Mouse (Mus musculus): ENCODE measurements at regions not wholly inside any gene's neighbourhood (a gene's known extent, or its start where the extent isn't known, plus 50 kb on each side); places are given as distances from the start of the nearest gene placed in this dataset.
A peak's percentile ranks its signal among the peaks of the same experiment; 100 is the strongest.

GRCm38 (mm10) chr2:123364204-123364603 lies 599.2 kb downstream of the Sqor start:
- Histone ChIP-seq H3K79me2 (replicated peaks; ENCODE audit: control insufficient read depth, extremely low read depth, insufficient read depth, poor library complexity, severe bottlenecking) (no peaks in the 10 kb centered on the region), H3K9me3 (replicated peaks; ENCODE audit: low read length) (peaks cover 15% of the 10 kb centered on the region), H3K4me2 (ENCODE audit: insufficient read depth, low read depth, poor library complexity, severe bottlenecking) (no peak overlapping the region), H3K9ac (ENCODE audit: insufficient read depth, low read depth) (no peak overlapping the region), H3K36me3 (replicated peaks in 1 of 2; ENCODE audit: control insufficient read depth in 1 of 2, insufficient read depth in 1 of 2, low read length in 1 of 2) (no peaks in the 10 kb centered on the region), H3K27me3 (replicated peaks) (no peaks in the 10 kb centered on the region), H3K4me3 (replicated peaks in 1 of 3; ENCODE audit: low read depth in 2 of 3, low read length in 2 of 3, poor library complexity in 1 of 3) (no peak overlapping the region), H3K4me1 (ENCODE audit: control insufficient read depth in 1 of 2, insufficient read depth in 2 of 2) (no peaks in the 10 kb centered on the region), H3K27ac (ENCODE audit: insufficient read depth, low read depth) (no peak overlapping the region)
- peak; percentile 2 for DNase-seq (ENCODE audit: extremely low read depth)
- TF ChIP-seq IRF4 (IDR thresholded peaks at IDR 0.05; ENCODE audit: low read depth, low read length) (no peak), JUND (conservative IDR thresholded peaks at IDR 0.05; ENCODE audit: low read depth, low read length) (no peak), EP300 (IDR thresholded peaks at IDR 0.05; ENCODE audit: low read length) (no peak), PAX5 (IDR thresholded peaks at IDR 0.05; ENCODE audit: low read length) (no peak), ETS1 (conservative IDR thresholded peaks at IDR 0.05; ENCODE audit: low read depth, low read length) (no peak), CTCF (conservative IDR thresholded peaks at IDR 0.05 in 1 of 2, IDR thresholded peaks at IDR 0.05 in 1 of 2; ENCODE audit: low read depth in 2 of 2, low read length in 2 of 2) (no peak)
- dilution Hi-C loops (cut with MboI; ENCODE audit: extremely low pct_ligation_motif_present, extremely low pct_unique_long_range_greater_than_20kb, low sequenced_read_pairs) (no loop called here), in situ Hi-C loops (cut with MboI; ENCODE audit: low pct_ligation_motif_present, low pct_unique_long_range_greater_than_20kb, low sequenced_read_pairs) (no loop called here)

GRCm38 (mm10) chr2:123366571-123366970 lies 601.5 kb downstream of the Sqor start:
- Histone ChIP-seq H3K27me3 (replicated peaks) (no peaks in the 10 kb centered on the region), H3K4me3 (replicated peaks in 1 of 3; ENCODE audit: low read depth in 2 of 3, low read length in 2 of 3, poor library complexity in 1 of 3) (no peak overlapping the region), H3K79me2 (replicated peaks; ENCODE audit: control insufficient read depth, extremely low read depth, insufficient read depth, poor library complexity, severe bottlenecking) (no peaks in the 10 kb centered on the region), H3K9ac (ENCODE audit: insufficient read depth, low read depth) (no peak overlapping the region), H3K4me2 (ENCODE audit: insufficient read depth, low read depth, poor library complexity, severe bottlenecking) (no peak overlapping the region), H3K27ac (ENCODE audit: insufficient read depth, low read depth) (no peak overlapping the region), H3K36me3 (replicated peaks in 1 of 2; ENCODE audit: control insufficient read depth in 1 of 2, insufficient read depth in 1 of 2, low read length in 1 of 2) (no peaks in the 10 kb centered on the region), H3K9me3 (replicated peaks; ENCODE audit: low read length) (peaks cover 14% of the 10 kb centered on the region), H3K4me1 (ENCODE audit: control insufficient read depth in 1 of 2, insufficient read depth in 2 of 2) (no peaks in the 10 kb centered on the region)
- no peak for DNase-seq (ENCODE audit: extremely low read depth)
- dilution Hi-C loops (cut with MboI; ENCODE audit: extremely low pct_ligation_motif_present, extremely low pct_unique_long_range_greater_than_20kb, low sequenced_read_pairs) (no loop called here), in situ Hi-C loops (cut with MboI; ENCODE audit: low pct_ligation_motif_present, low pct_unique_long_range_greater_than_20kb, low sequenced_read_pairs) (no loop called here)
- no peak for TF ChIP-seq SMC3 (IDR thresholded peaks at IDR 0.05; ENCODE audit: low read depth, low read length)
- no peak for TF ChIP-seq IRF4 (IDR thresholded peaks at IDR 0.05; ENCODE audit: low read depth, low read length)
- TF ChIP-seq MEF2A (IDR thresholded peaks at IDR 0.05; ENCODE audit: borderline replicate concordance, low read depth, low read length) = no peak
- TF ChIP-seq PAX5 (IDR thresholded peaks at IDR 0.05; ENCODE audit: low read length) = no peak
- TF ChIP-seq POLR2AphosphoS2 (IDR thresholded peaks at IDR 0.05; ENCODE audit: low read depth, low read length) = no peak
- no peak for TF ChIP-seq USF1 (IDR thresholded peaks at IDR 0.05; ENCODE audit: low read depth, low read length)
- TF ChIP-seq NRF1 (IDR thresholded peaks at IDR 0.05; ENCODE audit: low read depth, low read length) = no peak

- dilution Hi-C loops (cut with MboI; ENCODE audit: extremely low pct_ligation_motif_present, extremely low pct_unique_long_range_greater_than_20kb, low sequenced_read_pairs) (no loop called here), in situ Hi-C loops (cut with MboI; ENCODE audit: low pct_ligation_motif_present, low pct_unique_long_range_greater_than_20kb, low sequenced_read_pairs) (no loop called here)
These were observed 620.8 kb downstream of the Sqor start for GRCm38 (mm10) chr2:123385622-123386418.

More at GRCm38 (mm10) chr2:123385622-123386418, 620.8 kb downstream of the Sqor start:
- Histone ChIP-seq H3K4me3 (replicated peaks in 1 of 3; ENCODE audit: low read depth in 2 of 3, low read length in 2 of 3, poor library complexity in 1 of 3) (no peak overlapping the region), H3K9ac (ENCODE audit: insufficient read depth, low read depth) (no peak overlapping the region), H3K79me2 (replicated peaks; ENCODE audit: control insufficient read depth, extremely low read depth, insufficient read depth, poor library complexity, severe bottlenecking) (no peaks in the 10 kb centered on the region), H3K4me2 (ENCODE audit: insufficient read depth, low read depth, poor library complexity, severe bottlenecking) (no peak overlapping the region), H3K27ac (ENCODE audit: insufficient read depth, low read depth) (no peak overlapping the region), H3K9me3 (replicated peaks; ENCODE audit: low read length) (peaks cover 37% of the 10 kb centered on the region), H3K27me3 (replicated peaks) (no peaks in the 10 kb centered on the region), H3K4me1 (ENCODE audit: control insufficient read depth in 1 of 2, insufficient read depth in 2 of 2) (no peaks in the 10 kb centered on the region), H3K36me3 (replicated peaks in 1 of 2; ENCODE audit: control insufficient read depth in 1 of 2, insufficient read depth in 1 of 2, low read length in 1 of 2) (no peaks in the 10 kb centered on the region)
- no peak for DNase-seq (ENCODE audit: extremely low read depth)
- no peak for TF ChIP-seq RCOR1 (conservative IDR thresholded peaks at IDR 0.05; ENCODE audit: low read depth, low read length)
- no peak for TF ChIP-seq JUND (conservative IDR thresholded peaks at IDR 0.05; ENCODE audit: low read depth, low read length)
- no peak for TF ChIP-seq PAX5 (IDR thresholded peaks at IDR 0.05; ENCODE audit: low read length)
- TF ChIP-seq GABPA (IDR thresholded peaks at IDR 0.05; ENCODE audit: insufficient replicate concordance, low read depth, low read length) = no peak
- TF ChIP-seq ZC3H11A (IDR thresholded peaks at IDR 0.05; ENCODE audit: low read depth, low read length) = no peak
